Mouse (Mus musculus) adrenal gland, postnatal 36 days (tissue): ENCODE measurements around the gene Smim9. TPM values are rescaled to one million over a fixed set of nuclear protein-coding genes. Genes with fewer than 3 reads are reported as not detected.

Experiments used
- total RNA-seq, 2 experiments: library from RNA; stranded (reverse); gene quantifications; 2 replicates each; pipeline ENCODE4 v1.2.3; 2021

The Smim9 gene
- total RNA-seq, 2 experiments from 2014 or later = not detected

Other genes with a start within 250 kb of the Smim9 start
- gene Gab3, start 78.3 kb downstream of the Smim9 start, total RNA-seq = 1 to 10 TPM; 1.2 to 1.9 TPM
- 10 to 100 TPM; 39.9 to 50.8 TPM for gene Dkc1, start 67.9 kb downstream of the Smim9 start, total RNA-seq
- 10 to 100 TPM; 44.3 to 46.2 TPM for gene Mpp1, start 32.8 kb downstream of the Smim9 start, total RNA-seq
- 10 to 100 TPM; 90.5 to 98.6 TPM for gene Fundc2, start 218.6 kb upstream of the Smim9 start, total RNA-seq
- 10 to 100 TPM in 1 of 2 experiments, 1 to 10 TPM in 1; 8.2 to 10.4 TPM for gene F8, start 218.8 kb upstream of the Smim9 start, total RNA-seq